19 mouse cellular contexts compared by ENCODE assay signal in the genomic region with DNA sequence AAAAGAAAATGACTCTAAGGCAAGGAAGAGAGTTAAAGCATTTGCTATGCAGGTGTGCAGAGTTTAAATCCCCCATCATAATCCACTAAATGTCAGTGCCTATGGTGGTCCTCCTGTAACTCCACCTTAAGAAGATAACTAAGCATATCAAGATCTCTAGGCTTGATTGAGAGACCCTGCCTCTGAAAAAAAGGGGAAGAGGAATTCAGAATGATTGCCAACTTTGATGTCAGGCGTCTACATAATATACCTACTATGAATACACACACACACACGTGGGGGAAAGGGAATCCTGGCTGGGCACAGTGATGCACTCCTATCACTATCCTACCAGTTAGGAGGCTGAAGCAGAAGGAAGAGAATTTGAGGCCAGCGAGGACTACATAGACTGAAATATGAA. TPM values are rescaled to one million over a fixed set of nuclear protein-coding genes. Genes with fewer than 3 reads are reported as not detected.
"Had no signal": no experiment of that assay in that cellular context is flagged by ENCODE, and none has a peak within 500 bp of the region (broad histone marks: within the 10 kb centered on the region; RNA-seq: fewer than 3 reads in every experiment).

No protein-coding gene starts in this region.

- H3K36me3 ChIP-seq: neural tube, embryonic 13.5 days; neural tube, embryonic 15.5 days; stomach, embryonic 15.5 days had no signal

- H3K27ac ChIP-seq: neural tube, embryonic 13.5 days; neural tube, embryonic 15.5 days; stomach, embryonic 15.5 days; stomach, postnatal 0 days had no signal

- H3K9ac ChIP-seq: neural tube, embryonic 13.5 days; neural tube, embryonic 15.5 days; stomach, embryonic 15.5 days had no signal

- H3K4me2 ChIP-seq: neural tube, embryonic 13.5 days; neural tube, embryonic 15.5 days; stomach, embryonic 15.5 days had no signal

- H3K4me3 ChIP-seq: neural tube, embryonic 13.5 days; neural tube, embryonic 15.5 days; stomach, embryonic 15.5 days had no signal

- H3K9me3 ChIP-seq: neural tube, embryonic 13.5 days; neural tube, embryonic 15.5 days; stomach, embryonic 15.5 days had no signal

- DNase-seq: retina, postnatal 1 day; right cerebral cortex, adult 18-20 months; right cerebral cortex, postnatal 14 days; right cerebral cortex, postnatal 25 days; right cerebral cortex, postnatal 4 days; spleen, adult 18-20 months; thymus, adult 18-20 months; thymus, adult 2 months; thymus, postnatal 14 days; thymus, postnatal 25 days; thymus, postnatal 36 days; thymus, postnatal 4 days had no signal

- H3K4me1 ChIP-seq: neural tube, embryonic 13.5 days; neural tube, embryonic 15.5 days; stomach, embryonic 15.5 days had no signal

- H3K27me3 ChIP-seq: neural tube, embryonic 13.5 days; neural tube, embryonic 15.5 days; stomach, embryonic 15.5 days had no signal

RNA-seq across cellular contexts. Expression of a gene that starts 23.1 kb away (rescaled TPM):
- total RNA-seq: neutrophil, adult 5-6 weeks had no signal
- polyA plus RNA-seq: small intestine, adult 2 months; spleen, adult 2 months; thymus, adult 2 months had no signal
